Mouse (Mus musculus) kidney, adult 2 months (tissue): ENCODE measurements at regions not wholly inside any gene's neighbourhood (a gene's known extent, or its start where the extent isn't known, plus 50 kb on each side); places are given as distances from the start of the nearest gene placed in this dataset.

Source experiments
- CTCF ChIP-seq: fragments of 200-500 bp; conservative IDR thresholded peaks from 2 replicates; pipeline ENCODE4 v1.5.1; 2011; ENCODE audit warnings: low read depth, mild to moderate bottlenecking, control low read depth, low read length, moderate library complexity, mixed read lengths; ENCODE audit not compliant: insufficient read depth, insufficient read length
- POLR2A ChIP-seq: fragments of 200-500 bp; IDR thresholded peaks from one replicate; pipeline ENCODE4 v1.6.1; 2011; ENCODE audit warnings: low read depth, low read length, control low read depth

GRCm38 (mm10) chr1:71756159-71756558 is 103.2 kb upstream of the Fn1 start:
- no peak for TF ChIP-seq CTCF
- no peak for TF ChIP-seq POLR2A
